Mouse (Mus musculus) kidney, embryonic 16.5 days (tissue): ENCODE results near the gene Ilf2. TPM values are rescaled to one million over a fixed set of nuclear protein-coding genes. Genes with fewer than 3 reads are reported as not detected.

ENCODE experiments used
- ATAC-seq: fragments of 200-750 bp; cut with Nextera tagmentation; 2 replicates; pipeline ENCODE4 v1.8.0; 2017; ENCODE audit warnings: moderate TSS enrichment; ENCODE audit not compliant: low FRiP score, low TSS enrichment
- H3K27ac ChIP-seq: fragments of 300-500 bp; sonication (generic); 2 replicates; pipeline ENCODE4 v1.5.1; 2014; ENCODE audit warnings: low read length
- H3K27me3 ChIP-seq: fragments of 300-500 bp; sonication (generic); 2 replicates; pipeline ENCODE4 v1.6.1; 2014; ENCODE audit warnings: low read length, control low read depth, mixed read lengths; ENCODE audit not compliant: insufficient read depth
- H3K36me3 ChIP-seq: fragments of 300-500 bp; sonication (generic); 2 replicates; pipeline ENCODE4 v1.6.1; 2014; ENCODE audit warnings: low read length, control low read depth, mixed read lengths; ENCODE audit not compliant: insufficient read depth
- H3K4me1 ChIP-seq: fragments of 300-500 bp; sonication (generic); 2 replicates; pipeline ENCODE4 v1.6.1; 2014; ENCODE audit warnings: low read length, control low read depth, mixed read lengths; ENCODE audit not compliant: insufficient read depth
- H3K4me2 ChIP-seq: fragments of 300-500 bp; sonication (generic); replicated peaks from 2 replicates; pipeline ENCODE4 v1.6.1; 2014; ENCODE audit warnings: low read depth, low read length
- H3K4me3 ChIP-seq: fragments of 300-500 bp; sonication (generic); 2 replicates; pipeline ENCODE4 v1.5.1; 2014; ENCODE audit warnings: mild to moderate bottlenecking, low read length
- H3K9ac ChIP-seq: fragments of 300-500 bp; sonication (generic); replicated peaks from 2 replicates; pipeline ENCODE4 v1.6.1; 2014; ENCODE audit warnings: low read length
- H3K9me3 ChIP-seq: fragments of 300-500 bp; sonication (generic); 2 replicates; pipeline ENCODE4 v1.6.1; 2016; ENCODE audit warnings: low read length, control low read depth
- WGBS: fragments of 180-500 bp; shearing (Covaris S2); extraction: QIAGEN DNeasy Blood & Tissue Kit; methylation state at CpG from one replicate; pipeline ENCODE4 v1.1.7; 2014; 5-methylcytosine and 5-hydroxymethylcytosine counted together
- polyA plus RNA-seq: library from polyadenylated mRNA; unstranded; fragments of >200 nt; fragmentation: Nextera tagmentation; extraction: Ambion mirVana; gene quantifications from 2 replicates; pipeline ENCODE4 v1.2.1, GENCODE M21; 2015

The Ilf2 gene
- polyA plus RNA-seq, 1 experiment from 2014 or later, result 219 TPM

DNA sequence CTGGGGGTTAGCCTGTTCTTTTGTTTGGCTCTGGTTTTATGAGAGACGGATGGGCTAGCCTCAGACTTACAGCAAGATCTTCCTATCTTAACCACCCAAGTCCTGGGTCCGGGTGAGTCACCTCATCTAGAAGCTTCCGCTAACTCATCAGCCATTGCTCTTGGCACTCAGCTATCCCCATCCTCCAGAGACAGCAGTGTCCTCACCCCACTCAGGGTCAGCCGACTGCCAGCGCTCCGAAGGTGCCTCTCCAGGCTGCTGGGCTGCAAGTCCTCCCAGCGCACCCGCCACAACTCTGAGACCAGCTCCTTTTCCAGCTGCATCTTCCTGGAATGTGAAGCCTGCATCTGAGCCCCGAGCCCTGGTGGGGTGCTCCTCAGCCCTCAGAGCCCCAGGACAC, 16.2 kb upstream of the Ilf2 start:
- no peaks in the 10 kb centered on the region; the same call in 1 of the 2 replicates for H3K4me1 ChIP-seq
- no peak overlapping the region for H3K27ac ChIP-seq
- H3K36me3 ChIP-seq, result 0 out of 2 replicates have a peak, but pooled peaks cover 2% of the 10 kb centered on the region
- no peak overlapping the region for H3K4me3 ChIP-seq
- H3K9ac ChIP-seq, result no peak overlapping the region
- ATAC-seq, result no peak
- 84% methylated on average over 9 of the region's 9 CpGs for WGBS
- H3K4me2 ChIP-seq, result no peak overlapping the region
- no peaks in the 10 kb centered on the region for H3K9me3 ChIP-seq
- peaks cover 20% of the 10 kb centered on the region; the same call in 1 of the 2 replicates for H3K27me3 ChIP-seq

DNA sequence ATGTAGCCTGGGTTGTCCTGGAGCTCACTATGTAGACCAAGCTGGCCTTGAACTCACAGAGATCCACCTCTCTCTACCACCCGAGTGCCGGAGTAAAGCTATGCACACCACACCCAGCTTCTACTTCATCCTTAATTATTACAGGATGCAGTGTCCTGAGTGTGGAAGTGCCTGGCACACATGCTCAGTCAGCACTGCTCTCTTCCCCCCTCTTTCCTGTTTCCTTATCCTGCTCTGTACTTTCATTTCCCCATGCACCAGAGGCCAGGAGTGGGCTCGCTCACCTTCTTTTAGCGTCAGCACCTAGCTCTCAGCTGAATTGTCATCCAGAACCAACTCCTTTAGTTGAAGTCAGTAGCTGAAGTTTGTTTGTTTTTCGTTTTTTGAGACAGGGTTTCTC, 15.6 kb upstream of the Ilf2 start:
- no peak overlapping the region for H3K27ac ChIP-seq
- H3K36me3 ChIP-seq, result 0 out of 2 replicates have a peak, but pooled peaks cover 2% of the 10 kb centered on the region
- H3K4me1 ChIP-seq, result no peaks in the 10 kb centered on the region; the same call in 1 of the 2 replicates
- no peak for ATAC-seq
- WGBS, result 60% methylated on average over 5 of the region's 5 CpGs
- no peak overlapping the region for H3K4me2 ChIP-seq
- peaks cover 25% of the 10 kb centered on the region for H3K27me3 ChIP-seq
- no peaks in the 10 kb centered on the region for H3K9me3 ChIP-seq
- no peak overlapping the region for H3K9ac ChIP-seq
- H3K4me3 ChIP-seq, result no peak overlapping the region

DNA sequence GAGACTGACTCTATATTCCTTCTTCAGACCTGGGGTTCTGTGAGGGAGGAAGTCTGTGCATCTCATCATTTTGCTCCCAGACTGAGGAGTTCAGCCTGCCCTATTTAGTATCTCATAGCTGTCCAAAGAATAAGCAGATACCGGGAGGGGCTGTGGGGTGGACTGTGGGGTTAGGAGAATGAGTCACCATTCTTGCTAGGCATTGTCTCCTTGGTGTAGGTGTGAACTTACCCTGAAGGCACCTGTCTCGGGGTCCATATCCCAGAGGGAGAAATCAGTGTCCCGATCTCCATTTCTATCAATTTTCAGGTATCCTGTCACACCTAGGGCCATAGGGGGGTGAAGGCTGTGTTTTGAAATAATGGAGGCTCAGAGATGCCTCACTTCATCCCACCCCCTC, 14.0 kb upstream of the Ilf2 start:
- WGBS, result 87% methylated on average over 3 of the region's 3 CpGs
- H3K4me1 ChIP-seq, result peaks cover 5% of the 10 kb centered on the region
- H3K9me3 ChIP-seq, result no peaks in the 10 kb centered on the region

DNA sequence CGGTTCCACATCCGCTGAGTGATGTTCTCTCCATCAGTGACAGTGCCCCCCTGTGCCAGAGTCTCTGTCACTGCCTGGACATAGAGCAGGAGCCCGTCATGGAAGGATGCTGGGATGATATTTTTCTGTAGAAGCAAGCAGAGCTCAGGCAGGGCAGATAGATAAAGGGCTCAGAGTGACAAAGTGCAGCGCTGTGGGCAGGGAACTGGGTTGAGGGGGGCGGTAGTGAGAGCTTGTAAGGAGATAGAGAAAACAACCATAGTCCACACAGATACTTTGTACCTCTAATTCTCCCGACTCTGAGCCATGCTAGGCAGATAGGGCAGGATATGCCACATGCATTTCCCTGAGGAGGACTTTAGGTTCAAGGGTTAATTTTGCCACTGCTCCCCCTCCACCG, 13.3 kb upstream of the Ilf2 start:
- ATAC-seq, result no peak

More for the DNA sequence above, 14.0 kb upstream of the Ilf2 start:
- no peaks in the 10 kb centered on the region for H3K36me3 ChIP-seq
- H3K4me2 ChIP-seq, result no peak overlapping the region
- H3K27ac ChIP-seq, result no peak overlapping the region
- no peak overlapping the region for H3K4me3 ChIP-seq
- no peak for ATAC-seq
- peaks cover 29% of the 10 kb centered on the region for H3K27me3 ChIP-seq
- no peak overlapping the region for H3K9ac ChIP-seq

DNA sequence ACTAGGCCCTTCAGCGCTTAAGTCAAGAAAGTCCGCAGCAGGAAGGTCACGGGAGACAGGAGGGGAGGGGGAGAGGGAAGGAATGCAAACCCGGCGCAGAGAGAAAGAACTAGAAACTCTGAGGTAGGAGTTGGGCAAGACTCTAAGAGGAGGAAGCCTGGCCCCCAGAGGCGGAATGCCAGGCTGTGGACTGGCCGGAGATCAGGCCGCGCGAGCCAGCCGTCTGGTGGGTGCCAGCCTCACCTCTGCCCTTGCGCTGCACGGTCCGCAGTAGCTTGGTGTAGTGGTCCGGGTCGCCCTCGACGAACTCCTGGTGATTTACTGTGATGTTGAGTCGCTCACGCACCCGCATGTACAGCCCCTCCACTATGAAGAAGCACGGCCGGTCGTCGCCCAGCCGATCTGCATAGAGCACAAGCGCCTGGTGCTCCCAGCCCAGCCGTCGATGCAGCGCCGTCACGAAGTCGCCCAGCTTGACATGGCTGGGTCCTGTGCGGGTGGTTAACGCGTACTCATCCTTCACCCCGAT, 11.3 kb upstream of the Ilf2 start:
- 7% methylated on average over 37 of the region's 37 CpGs for WGBS
- 0 out of 2 replicates have a peak overlapping the region, but pooled peaks have one; percentile 26 for H3K27ac ChIP-seq
- peaks cover 5% of the 10 kb centered on the region for H3K4me1 ChIP-seq
- H3K4me2 ChIP-seq, result peak overlapping the region; percentile 80
- H3K9me3 ChIP-seq, result no peaks in the 10 kb centered on the region
- peak overlapping the region; percentile 68 for H3K4me3 ChIP-seq
- peaks cover 29% of the 10 kb centered on the region for H3K27me3 ChIP-seq
- H3K36me3 ChIP-seq, result no peaks in the 10 kb centered on the region
- ATAC-seq, result peak; percentile 35; the same call in 1 of the 2 replicates
- peak overlapping the region; percentile 77 for H3K9ac ChIP-seq

More for the DNA sequence above, 13.3 kb upstream of the Ilf2 start:
- Histone ChIP-seq H3K27me3 (peaks cover 29% of the 10 kb centered on the region), H3K9ac (no peak overlapping the region), H3K4me3 (peak overlapping the region; percentile 68), H3K9me3 (no peaks in the 10 kb centered on the region), H3K4me2 (peak overlapping the region; percentile 80), H3K4me1 (peaks cover 5% of the 10 kb centered on the region), H3K27ac (no peak overlapping the region), H3K36me3 (no peaks in the 10 kb centered on the region)
- WGBS, result 37% methylated on average over 7 of the region's 7 CpGs

DNA sequence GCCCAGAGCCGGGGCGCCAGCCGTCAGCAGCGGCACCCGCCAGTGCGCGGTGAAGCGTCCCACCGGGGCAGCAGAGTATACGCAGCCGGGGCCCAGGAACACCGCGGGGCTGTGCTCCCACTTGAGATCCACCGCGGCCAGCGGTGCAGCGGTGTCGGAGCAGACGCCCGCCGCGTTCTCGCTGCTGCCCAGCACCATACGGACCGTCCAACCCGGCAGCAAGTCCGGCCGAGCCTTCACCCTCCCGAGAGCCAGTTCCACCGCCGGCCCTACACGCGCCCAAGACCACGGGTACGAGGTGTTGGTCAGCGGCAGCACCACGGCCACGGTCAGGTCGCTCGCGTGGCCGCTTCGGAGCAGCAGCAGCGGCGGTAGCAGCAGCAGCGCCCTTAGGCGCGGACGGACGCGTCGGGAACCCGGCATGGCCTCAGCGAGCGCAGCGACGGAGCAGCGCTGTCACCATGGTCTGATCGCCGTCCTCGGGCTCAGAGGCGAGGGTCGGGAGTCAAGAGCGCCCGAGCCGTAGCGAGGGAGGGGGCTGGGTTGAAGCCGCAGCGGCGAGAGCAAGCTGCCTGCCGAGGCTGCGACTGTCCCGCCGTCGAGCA, 10.7 kb upstream of the Ilf2 start:
- under 1% methylated on average over 75 of the region's 75 CpGs for WGBS
- Histone ChIP-seq H3K27me3 (peaks cover 29% of the 10 kb centered on the region), H3K4me3 (peak overlapping the region; percentile 68), H3K9ac (peak overlapping the region; percentile 77), H3K4me2 (peak overlapping the region; percentile 80), H3K4me1 (peaks cover 5% of the 10 kb centered on the region), H3K36me3 (no peaks in the 10 kb centered on the region), H3K27ac (peak overlapping the region; percentile 70; the same call in 1 of the 2 replicates), H3K9me3 (no peaks in the 10 kb centered on the region)
- peak; percentile 42 for ATAC-seq

DNA sequence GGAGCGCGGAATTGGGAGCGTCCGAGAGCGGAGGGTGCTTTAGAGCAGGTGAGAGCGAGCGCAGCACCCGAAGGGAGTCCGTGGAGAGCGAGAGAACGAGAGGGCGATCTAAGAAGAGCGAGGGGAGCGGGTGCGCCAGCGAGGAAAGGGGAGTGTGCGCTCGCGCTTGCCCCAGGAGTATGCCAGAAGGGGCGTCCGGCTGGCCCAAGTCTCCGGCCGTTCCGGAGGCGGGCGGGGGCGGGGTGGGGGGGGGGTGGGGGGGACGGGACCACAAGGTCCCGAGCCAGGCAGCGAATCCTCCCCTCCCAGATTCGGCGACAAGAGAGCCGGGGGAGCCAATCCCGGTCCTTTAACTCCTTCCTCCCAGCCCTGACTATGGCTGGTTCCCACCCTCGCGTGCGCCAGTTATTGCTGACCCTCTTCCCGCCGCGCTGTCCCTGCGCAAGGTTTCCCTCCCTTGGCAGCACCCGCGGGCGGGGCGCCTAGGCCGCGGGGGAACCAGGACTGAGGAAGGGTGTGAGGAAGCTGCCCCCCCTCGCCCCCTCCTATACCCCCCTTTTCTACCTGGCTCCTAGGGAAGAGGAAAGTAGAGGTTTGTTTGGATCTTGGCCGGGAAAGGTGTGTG, 10.1 kb upstream of the Ilf2 start, which contains the start of gene Npr1:
Gene Npr1, minus strand, starts transcription at position 181 of the 625 bp plus-strand sequence.
- Histone ChIP-seq H3K4me2 (peak within 1 kb of the TSS; percentile 80), H3K27ac (peak within 1 kb of the TSS; percentile 70), H3K9ac (peak within 1 kb of the TSS; percentile 77), H3K36me3 (no peaks in the 10 kb centered on the region), H3K4me3 (peak within 1 kb of the TSS; percentile 68), H3K9me3 (no peaks in the 10 kb centered on the region), H3K27me3 (peaks cover 29% of the 10 kb centered on the region), H3K4me1 (peaks cover 5% of the 10 kb centered on the region)
- peak; percentile 71 for ATAC-seq
- WGBS, result under 1% methylated on average over 46 of the region's 49 CpGs

DNA sequence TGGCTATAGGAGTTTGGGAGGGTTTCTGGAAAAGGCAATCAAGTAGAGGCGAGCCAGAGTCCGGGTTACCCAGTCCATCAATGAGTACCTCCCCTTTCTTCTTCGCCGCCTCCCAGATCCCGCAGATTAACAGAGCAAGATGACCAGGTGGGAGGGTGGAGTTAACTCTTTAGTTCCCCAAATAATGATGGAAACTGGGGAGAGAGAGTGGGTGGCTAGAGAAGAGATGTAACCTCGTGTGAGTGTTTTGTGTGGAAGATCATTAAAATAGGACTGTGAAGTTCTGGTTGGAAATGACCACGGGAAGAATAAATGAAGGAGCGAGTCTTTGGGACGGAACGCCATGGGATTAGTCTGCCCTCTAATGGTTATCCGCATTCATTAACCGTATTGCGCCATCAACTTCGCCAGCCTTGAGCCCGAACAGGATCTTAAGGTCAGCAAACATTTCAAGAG, 9.6 kb upstream of the Ilf2 start:
- Histone ChIP-seq H3K9me3 (no peaks in the 10 kb centered on the region), H3K27ac (peak overlapping the region; percentile 37; the same call in 1 of the 2 replicates), H3K4me2 (peak overlapping the region; percentile 80), H3K27me3 (peaks cover 29% of the 10 kb centered on the region), H3K9ac (peak overlapping the region; percentile 77), H3K36me3 (no peaks in the 10 kb centered on the region), H3K4me3 (peak overlapping the region; percentile 68), H3K4me1 (peaks cover 5% of the 10 kb centered on the region)
- peak; percentile 66; the same call in 1 of the 2 replicates for ATAC-seq
- under 1% methylated on average over 15 of the region's 15 CpGs for WGBS

DNA sequence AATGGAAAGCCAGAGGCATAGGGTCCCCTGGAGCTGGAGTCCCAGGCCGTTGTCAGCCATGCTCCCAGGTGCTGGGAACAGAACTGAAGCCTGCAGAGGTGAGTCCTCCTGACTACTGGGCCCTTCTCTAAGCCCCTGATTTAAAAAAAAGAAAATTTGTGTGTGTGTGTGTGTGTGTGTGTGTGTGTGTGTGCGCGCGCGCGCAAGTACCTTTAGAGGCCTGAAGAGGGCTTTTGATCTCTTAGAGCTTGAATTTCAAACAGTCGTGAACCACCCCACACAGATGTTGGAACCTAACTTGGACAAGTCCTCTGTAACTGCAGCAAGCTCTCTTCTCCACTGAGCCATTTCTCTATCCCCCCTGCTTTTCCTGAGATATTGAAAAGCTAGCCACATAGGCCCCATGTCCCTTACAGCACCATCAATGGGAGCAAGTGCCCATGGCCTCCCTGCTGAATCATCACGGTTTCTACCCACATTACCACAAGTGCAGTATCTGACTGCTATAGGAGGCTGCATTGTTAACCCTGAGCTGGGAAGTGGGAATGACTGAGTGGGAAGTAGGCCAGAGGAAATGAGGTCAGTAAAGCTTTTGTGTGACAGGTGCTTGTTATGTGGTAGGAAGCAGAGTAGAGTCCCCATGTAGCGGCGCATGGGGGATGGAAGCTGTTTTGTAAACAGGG, 8.2 kb upstream of the Ilf2 start:
- no peaks in the 10 kb centered on the region for H3K9me3 ChIP-seq
- H3K4me2 ChIP-seq, result no peak overlapping the region
- ATAC-seq, result no peak
- 93% methylated on average over 10 of the region's 10 CpGs for WGBS
- no peak overlapping the region for H3K9ac ChIP-seq
- H3K27me3 ChIP-seq, result peaks cover 22% of the 10 kb centered on the region
- H3K27ac ChIP-seq, result no peak overlapping the region
- H3K36me3 ChIP-seq, result no peaks in the 10 kb centered on the region
- H3K4me1 ChIP-seq, result peaks cover 5% of the 10 kb centered on the region
- H3K4me3 ChIP-seq, result no peak overlapping the region
